Mouse (Mus musculus) heart, embryonic 16.5 days (tissue): Measurements from ENCODE around the gene Fat3. TPM values are rescaled to one million over a fixed set of nuclear protein-coding genes. Genes with fewer than 3 reads are reported as not detected.

Experiments used
- ATAC-seq: fragments of 200-750 bp; cut with Nextera tagmentation; replicated peaks from 2 replicates; pipeline ENCODE4 v1.8.0; 2017; ENCODE audit warnings: moderate number of reproducible peaks; ENCODE audit not compliant: insufficient read depth, low FRiP score; ENCODE audit errors: extremely low read depth
- H3K27ac ChIP-seq: fragments of 300-500 bp; sonication (generic); 2 replicates; pipeline ENCODE4 v1.5.1; 2014; ENCODE audit warnings: mild to moderate bottlenecking, low read length, control low read depth, moderate library complexity
- H3K27me3 ChIP-seq: fragments of 300-500 bp; sonication (generic); 2 replicates; pipeline ENCODE4 v1.6.1; 2014; ENCODE audit warnings: low read length, mixed read lengths; ENCODE audit not compliant: control insufficient read depth, insufficient read depth
- H3K36me3 ChIP-seq: fragments of 300-500 bp; sonication (generic); 2 replicates; pipeline ENCODE4 v1.6.1; 2014; ENCODE audit not compliant: control insufficient read depth, insufficient read depth
- H3K4me1 ChIP-seq: fragments of 300-500 bp; sonication (generic); 2 replicates; pipeline ENCODE4 v1.6.1; 2014; ENCODE audit warnings: low read length, mixed read lengths; ENCODE audit not compliant: control insufficient read depth, insufficient read depth
- H3K4me2 ChIP-seq: fragments of 300-500 bp; sonication (generic); 2 replicates; pipeline ENCODE4 v1.6.1; 2014; ENCODE audit warnings: low read depth, mild to moderate bottlenecking, control low read depth, low read length
- H3K4me3 ChIP-seq: fragments of 300-500 bp; sonication (generic); 2 replicates; pipeline ENCODE4 v1.5.1; 2014; ENCODE audit warnings: mild to moderate bottlenecking, control low read depth, low read length
- H3K9ac ChIP-seq: fragments of 300-500 bp; sonication (generic); 2 replicates; pipeline ENCODE4 v1.6.1; 2014; ENCODE audit warnings: low read length, control low read depth
- H3K9me3 ChIP-seq: fragments of 300-500 bp; sonication (generic); replicated peaks from 2 replicates; pipeline ENCODE4 v1.6.1; 2016; ENCODE audit warnings: low read length; ENCODE audit not compliant: control insufficient read depth
- WGBS: fragments of 180-500 bp; shearing (Covaris S2); extraction: QIAGEN DNeasy Blood & Tissue Kit; methylation state at CpG from one replicate; pipeline ENCODE4 v1.1.7; 2014; 5-methylcytosine and 5-hydroxymethylcytosine counted together
- polyA plus RNA-seq: library from polyadenylated mRNA; unstranded; fragments of >200 nt; fragmentation: Nextera tagmentation; extraction: Ambion mirVana; gene quantifications from 2 replicates; pipeline ENCODE4 v1.2.1, GENCODE M21; 2015

Fat3 gene
- polyA plus RNA-seq, 1 experiment from 2014 or later: 0.76 TPM

- H3K4me3 ChIP-seq: no peak overlapping the region
- H3K9ac ChIP-seq: no peak overlapping the region
- H3K4me1 ChIP-seq: no peaks in the 10 kb centered on the region
- H3K27ac ChIP-seq: no peak overlapping the region
- no peaks in the 10 kb centered on the region for H3K9me3 ChIP-seq
- ATAC-seq: no peak
- no peaks in the 10 kb centered on the region for H3K27me3 ChIP-seq
- H3K36me3 ChIP-seq: no peaks in the 10 kb centered on the region
- H3K4me2 ChIP-seq: no peak overlapping the region
- 49% methylated on average over 2 of the region's 2 CpGs for WGBS
Measured at GRCm38 (mm10) chr9:16079292-16079691, 421.8 kb downstream of the Fat3 start.

GRCm38 (mm10) chr9:16074664-16075063, 426.4 kb downstream of the Fat3 start:
- no peak overlapping the region for H3K27ac ChIP-seq
- no peak for ATAC-seq

GRCm38 (mm10) chr9:16074116-16074515, 427.0 kb downstream of the Fat3 start:
- Histone ChIP-seq H3K27ac (no peak overlapping the region), H3K36me3 (no peaks in the 10 kb centered on the region), H3K27me3 (no peaks in the 10 kb centered on the region), H3K9me3 (no peaks in the 10 kb centered on the region), H3K4me3 (no peak overlapping the region), H3K4me2 (no peak overlapping the region), H3K9ac (no peak overlapping the region), H3K4me1 (no peaks in the 10 kb centered on the region)
- no peak for ATAC-seq
- WGBS: 73% methylated on average over 6 of the region's 6 CpGs

More at GRCm38 (mm10) chr9:16074664-16075063, 426.4 kb downstream of the Fat3 start:
- 88% methylated on average over 2 of the region's 2 CpGs for WGBS
- Histone ChIP-seq H3K36me3 (no peaks in the 10 kb centered on the region), H3K4me1 (no peaks in the 10 kb centered on the region), H3K27me3 (no peaks in the 10 kb centered on the region), H3K4me3 (no peak overlapping the region), H3K9me3 (no peaks in the 10 kb centered on the region), H3K4me2 (no peak overlapping the region), H3K9ac (no peak overlapping the region)

DNA sequence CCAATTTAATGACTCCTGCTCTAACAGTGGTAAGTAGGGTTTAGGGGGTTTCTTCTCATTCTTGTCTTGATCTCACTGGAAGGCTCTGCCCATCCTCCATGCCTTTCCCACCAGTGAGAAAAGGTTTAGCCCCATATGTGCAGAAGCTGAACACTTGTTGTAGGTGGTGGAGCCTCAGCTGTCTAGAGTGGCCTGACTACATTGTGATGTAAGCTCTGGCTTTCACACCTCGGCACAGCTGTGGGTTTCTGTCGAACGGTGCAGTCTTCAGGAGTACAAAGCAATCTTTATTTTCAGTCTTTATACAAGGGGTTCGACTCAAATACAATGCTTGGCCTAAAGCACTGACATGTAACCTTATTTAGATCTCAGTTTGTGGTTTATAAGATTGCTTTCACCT, 437.6 kb downstream of the Fat3 start:
- Histone ChIP-seq H3K27me3 (no peaks in the 10 kb centered on the region), H3K4me1 (no peaks in the 10 kb centered on the region), H3K4me3 (no peak overlapping the region), H3K36me3 (no peaks in the 10 kb centered on the region), H3K4me2 (no peak overlapping the region), H3K9me3 (no peaks in the 10 kb centered on the region), H3K27ac (no peak overlapping the region), H3K9ac (no peak overlapping the region)
- WGBS: 64% methylated on average over 4 of the region's 4 CpGs
- no peak for ATAC-seq

DNA sequence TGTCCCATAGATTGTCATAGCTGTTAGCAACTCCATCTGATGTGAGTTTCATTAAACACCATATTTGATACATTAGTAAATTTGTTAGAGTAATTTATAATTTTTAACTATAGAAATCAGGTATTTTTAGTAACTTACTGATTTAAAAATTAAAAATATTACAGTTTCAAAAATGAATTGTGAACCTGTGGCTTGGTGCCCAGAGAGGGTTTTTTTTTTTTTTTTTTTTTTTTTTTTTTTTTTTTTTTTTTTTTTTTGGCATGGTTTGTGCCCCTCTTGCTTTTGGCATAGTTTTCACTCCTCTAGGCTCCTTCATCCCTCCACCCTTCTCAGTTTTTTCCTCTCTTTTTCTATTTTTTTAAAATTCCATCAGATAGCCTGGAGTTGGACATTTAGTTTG, 438.6 kb downstream of the Fat3 start:
- ATAC-seq: no peak
- Histone ChIP-seq H3K36me3 (no peaks in the 10 kb centered on the region), H3K9ac (no peak overlapping the region), H3K9me3 (no peaks in the 10 kb centered on the region), H3K27me3 (no peaks in the 10 kb centered on the region), H3K4me2 (no peak overlapping the region), H3K4me3 (no peak overlapping the region), H3K4me1 (no peaks in the 10 kb centered on the region), H3K27ac (no peak overlapping the region)

DNA sequence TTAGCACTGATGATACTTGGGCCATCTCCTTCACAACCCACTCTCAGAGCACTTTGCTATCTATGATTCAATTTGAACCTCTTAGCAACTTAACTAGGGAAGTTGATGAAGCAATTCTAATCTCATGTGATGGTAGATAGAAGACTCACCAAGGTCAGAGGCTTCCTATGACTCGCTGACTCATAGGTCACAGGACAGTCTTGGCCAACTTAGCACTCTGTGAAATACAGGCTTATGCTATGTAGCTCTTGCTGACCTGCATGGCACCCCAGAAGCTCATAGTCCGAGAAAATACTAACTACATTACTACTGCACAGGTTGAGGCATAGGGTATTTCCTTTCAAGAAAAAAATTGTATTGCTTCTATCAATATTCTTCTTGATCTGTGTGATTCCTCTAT, 454.4 kb downstream of the Fat3 start:
- WGBS: 76% methylated on average over 2 of the region's 2 CpGs
- Histone ChIP-seq H3K27ac (no peak overlapping the region), H3K27me3 (no peaks in the 10 kb centered on the region), H3K4me2 (no peak overlapping the region), H3K4me1 (no peaks in the 10 kb centered on the region), H3K9ac (no peak overlapping the region), H3K9me3 (no peaks in the 10 kb centered on the region), H3K36me3 (no peaks in the 10 kb centered on the region), H3K4me3 (no peak overlapping the region)
- no peak for ATAC-seq

- Histone ChIP-seq H3K4me3 (no peak overlapping the region), H3K27ac (no peak overlapping the region), H3K4me2 (no peak overlapping the region), H3K9me3 (no peaks in the 10 kb centered on the region), H3K9ac (no peak overlapping the region), H3K4me1 (peaks cover 3% of the 10 kb centered on the region), H3K27me3 (no peaks in the 10 kb centered on the region), H3K36me3 (no peaks in the 10 kb centered on the region)
- ATAC-seq: no peak
- WGBS: 34% methylated on average over 3 of the region's 3 CpGs
Measured at GRCm38 (mm10) chr9:16037375-16037774, 463.7 kb downstream of the Fat3 start.

- peaks cover 3% of the 10 kb centered on the region for H3K4me1 ChIP-seq
- no peak for ATAC-seq
- no peaks in the 10 kb centered on the region for H3K36me3 ChIP-seq
- H3K9me3 ChIP-seq: no peaks in the 10 kb centered on the region
- H3K27me3 ChIP-seq: no peaks in the 10 kb centered on the region
- H3K4me3 ChIP-seq: no peak overlapping the region
- H3K27ac ChIP-seq: no peak overlapping the region
- no peak overlapping the region for H3K4me2 ChIP-seq
- no peak overlapping the region for H3K9ac ChIP-seq
Measured at GRCm38 (mm10) chr9:16036346-16036745, 464.7 kb downstream of the Fat3 start.

DNA sequence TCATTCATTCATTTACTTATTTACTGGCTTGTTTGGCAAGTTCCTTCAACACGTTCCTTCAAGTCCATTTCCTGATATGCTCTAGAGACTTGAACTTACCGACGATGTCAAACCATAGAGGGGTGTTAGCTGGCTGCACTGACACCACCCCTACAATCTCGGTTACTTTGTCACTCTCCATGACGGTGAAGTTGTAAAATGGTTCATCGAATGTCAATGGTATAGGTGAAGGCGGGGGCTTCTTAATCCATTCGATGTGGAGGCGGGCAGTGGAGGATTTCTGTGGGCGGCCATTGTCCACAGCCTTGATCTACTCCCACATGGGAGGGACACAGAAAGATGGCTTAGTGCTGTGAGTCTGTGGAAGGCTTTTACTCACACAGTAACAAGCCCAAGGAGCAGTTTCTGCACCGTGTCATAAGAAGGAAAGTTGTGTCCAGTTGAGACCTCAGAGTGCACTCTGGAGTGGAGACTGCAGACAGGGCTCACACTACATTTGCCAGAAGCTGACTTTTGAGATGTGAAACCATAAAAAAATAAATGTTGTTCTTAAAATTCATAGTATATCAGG, 471.3 kb downstream of the Fat3 start:
- Histone ChIP-seq H3K4me2 (no peak overlapping the region), H3K4me3 (no peak overlapping the region), H3K9me3 (no peaks in the 10 kb centered on the region), H3K36me3 (no peaks in the 10 kb centered on the region), H3K27ac (no peak overlapping the region), H3K9ac (no peak overlapping the region), H3K4me1 (peaks cover 6% of the 10 kb centered on the region; the same call in 1 of the 2 replicates), H3K27me3 (no peaks in the 10 kb centered on the region)
- 88% methylated on average over 11 of the region's 11 CpGs for WGBS
- no peak for ATAC-seq
